Mouse (Mus musculus) liver, postnatal 0 days (tissue): ENCODE results near the gene Inpp5e. TPM values are rescaled to one million over a fixed set of nuclear protein-coding genes. Genes with fewer than 3 reads are reported as not detected.
A peak's percentile ranks its signal among the peaks of the same experiment; 100 is the strongest.

Source experiments
- ATAC-seq: fragments of 200-750 bp; cut with Nextera tagmentation; 2 replicates; pipeline ENCODE4 v1.8.0; 2017; ENCODE audit warnings: mild to moderate bottlenecking, moderate library complexity
- DNase-seq: peaks from one replicate; pipeline ENCODE4 v3.0.0-alpha.2; 2016
- H3K27ac ChIP-seq: fragments of 300-500 bp; sonication (generic); 2 replicates; pipeline ENCODE4 v1.5.1; 2014; ENCODE audit warnings: antibody characterized with exemption, moderate library complexity, mild to moderate bottlenecking, low read depth
- H3K27me3 ChIP-seq: fragments of 300-500 bp; sonication (generic); 2 replicates; pipeline ENCODE4 v1.6.1; 2014; ENCODE audit warnings: low read length, control low read depth, mixed read lengths; ENCODE audit not compliant: insufficient read depth
- H3K36me3 ChIP-seq: fragments of 300-500 bp; sonication (generic); replicated peaks from 2 replicates; pipeline ENCODE4 v1.6.1; 2014; ENCODE audit warnings: mild to moderate bottlenecking, control low read depth, low read length, moderate library complexity, mixed read lengths; ENCODE audit not compliant: insufficient read depth
- H3K4me1 ChIP-seq: fragments of 300-500 bp; sonication (generic); 2 replicates; pipeline ENCODE4 v1.6.1; 2014; ENCODE audit warnings: antibody characterized with exemption, mild to moderate bottlenecking, control low read depth; ENCODE audit not compliant: insufficient read depth
- H3K4me2 ChIP-seq: fragments of 300-500 bp; sonication (generic); 2 replicates; pipeline ENCODE4 v1.6.1; 2014; ENCODE audit warnings: low read depth, mild to moderate bottlenecking, low read length, moderate library complexity, mixed read lengths
- H3K4me3 ChIP-seq: fragments of 300-500 bp; sonication (generic); 2 replicates; pipeline ENCODE4 v1.5.1; 2014; ENCODE audit warnings: low read depth, low read length
- H3K9ac ChIP-seq: fragments of 300-500 bp; sonication (generic); replicated peaks from 2 replicates; pipeline ENCODE4 v1.6.1; 2014; ENCODE audit warnings: mild to moderate bottlenecking, moderate library complexity
- H3K9me3 ChIP-seq: fragments of 300-500 bp; sonication (generic); 2 replicates; pipeline ENCODE4 v1.6.1; 2016; ENCODE audit warnings: mild to moderate bottlenecking, control low read depth, low read length, mixed read lengths
- CTCF ChIP-seq: sonication (generic); IDR thresholded peaks from 2 replicates; pipeline ENCODE4 v1.5.1; 2016; ENCODE audit warnings: antibody characterized with exemption, low read depth
- EP300 ChIP-seq: IDR thresholded peaks from 2 replicates; pipeline ENCODE4 v1.6.1; 2016; ENCODE audit warnings: antibody characterized with exemption, low read depth, mild to moderate bottlenecking
- WGBS: fragments of 180-500 bp; shearing (Covaris S2); extraction: QIAGEN DNeasy Blood & Tissue Kit; methylation state at CpG from one replicate; pipeline ENCODE4 v1.1.7; 2014; ENCODE audit not compliant: insufficient replicate concordance; 5-methylcytosine and 5-hydroxymethylcytosine counted together
- polyA plus RNA-seq: library from polyadenylated mRNA; unstranded; fragments of >200 nt; fragmentation: Nextera tagmentation; extraction: Ambion mirVana; gene quantifications from 2 replicates; pipeline ENCODE4 v1.2.1, GENCODE M21; 2015

Gene Inpp5e
- polyA plus RNA-seq, result 3.3 and 3.4 TPM in 2 replicates

GRCm38 (mm10) chr2:26408515-26409356, at the start of gene Inpp5e:
Gene Inpp5e, minus strand, starts transcription at chr2:26409203.
- peaks cover 23% of the 10 kb centered on the region for H3K36me3 ChIP-seq

GRCm38 (mm10) chr2:26458402-26459124, 49.6 kb upstream of the Inpp5e start:
- Histone ChIP-seq H3K36me3 (peaks cover 31% of the 10 kb centered on the region), H3K27me3 (no peaks in the 10 kb centered on the region), H3K9ac (no peak overlapping the region), H3K27ac (peak overlapping the region; percentile 76), H3K4me3 (no peak overlapping the region), H3K4me1 (peaks cover 15% of the 10 kb centered on the region), H3K9me3 (no peaks in the 10 kb centered on the region), H3K4me2 (no peak overlapping the region)
- DNase-seq (peak; percentile 77), ATAC-seq (peak; percentile 84)
- 42% methylated on average over 7 of the region's 7 CpGs for WGBS
- TF ChIP-seq CTCF, result no peak
- peak; percentile 68; the same call in 1 of the 2 replicates for TF ChIP-seq EP300

More at GRCm38 (mm10) chr2:26408515-26409356, at the start of gene Inpp5e:
- peak; percentile 93 for ATAC-seq
- Histone ChIP-seq H3K27ac (peak within 1 kb of the TSS; percentile 89), H3K4me1 (peaks cover 35% of the 10 kb centered on the region), H3K9ac (peak within 1 kb of the TSS; percentile 91), H3K27me3 (no peaks in the 10 kb centered on the region), H3K4me2 (peak within 1 kb of the TSS; percentile 93), H3K9me3 (no peaks in the 10 kb centered on the region), H3K4me3 (peak within 1 kb of the TSS; percentile 85)
- 1% methylated on average over 55 of the region's 57 CpGs for WGBS
- DNase-seq, result peak; percentile 99
- TF ChIP-seq CTCF (peak; percentile 100), EP300 (peak; percentile 39; the same call in 1 of the 2 replicates)

- DNase-seq, result peak; percentile 85
- Histone ChIP-seq H3K9ac (no peak overlapping the region), H3K9me3 (no peaks in the 10 kb centered on the region), H3K27me3 (no peaks in the 10 kb centered on the region), H3K27ac (no peak overlapping the region), H3K4me2 (no peak overlapping the region), H3K4me1 (peaks cover 12% of the 10 kb centered on the region), H3K36me3 (no peaks in the 10 kb centered on the region; the same call in 1 of the 2 replicates), H3K4me3 (no peak overlapping the region)
- 28% methylated on average over 5 of the region's 5 CpGs for WGBS
- no peak for TF ChIP-seq EP300
- peak; percentile 93 for TF ChIP-seq CTCF
- no peak for ATAC-seq
Measured at GRCm38 (mm10) chr2:26449121-26450060, 40.4 kb upstream of the Inpp5e start.

- Histone ChIP-seq H3K9ac (peak overlapping the region; percentile 70; the same call in 1 of the 2 replicates), H3K4me2 (no peak overlapping the region), H3K4me1 (peaks cover 24% of the 10 kb centered on the region), H3K36me3 (no peaks in the 10 kb centered on the region; the same call in 1 of the 2 replicates), H3K27ac (no peak overlapping the region), H3K9me3 (no peaks in the 10 kb centered on the region), H3K27me3 (no peaks in the 10 kb centered on the region), H3K4me3 (no peak overlapping the region)
- ATAC-seq (no peak), DNase-seq (no peak)
- TF ChIP-seq EP300 (no peak), CTCF (no peak)
- WGBS, result 43% methylated on average over 1 of the region's 1 CpGs
Measured at GRCm38 (mm10) chr2:26447451-26447850, 38.4 kb upstream of the Inpp5e start.

- TF ChIP-seq EP300 (no peak), CTCF (no peak)
- H3K4me3 ChIP-seq, result peak overlapping the region; percentile 86
- peak overlapping the region; percentile 97 for H3K27ac ChIP-seq
Measured at GRCm38 (mm10) chr2:26446671-26447070, 37.7 kb upstream of the Inpp5e start.

More at GRCm38 (mm10) chr2:26446671-26447070, 37.7 kb upstream of the Inpp5e start:
- peak overlapping the region; percentile 70 for H3K9ac ChIP-seq
- ATAC-seq (no peak), DNase-seq (no peak)
- peaks cover 24% of the 10 kb centered on the region for H3K4me1 ChIP-seq
- H3K27me3 ChIP-seq, result no peaks in the 10 kb centered on the region
- WGBS, result 71% methylated on average over 4 of the region's 4 CpGs
- peaks cover 2% of the 10 kb centered on the region for H3K36me3 ChIP-seq
- peak overlapping the region; percentile 98 for H3K4me2 ChIP-seq
- H3K9me3 ChIP-seq, result no peaks in the 10 kb centered on the region
